Mouse (Mus musculus): ENCODE measurements around the gene Slc7a11.

DNA sequence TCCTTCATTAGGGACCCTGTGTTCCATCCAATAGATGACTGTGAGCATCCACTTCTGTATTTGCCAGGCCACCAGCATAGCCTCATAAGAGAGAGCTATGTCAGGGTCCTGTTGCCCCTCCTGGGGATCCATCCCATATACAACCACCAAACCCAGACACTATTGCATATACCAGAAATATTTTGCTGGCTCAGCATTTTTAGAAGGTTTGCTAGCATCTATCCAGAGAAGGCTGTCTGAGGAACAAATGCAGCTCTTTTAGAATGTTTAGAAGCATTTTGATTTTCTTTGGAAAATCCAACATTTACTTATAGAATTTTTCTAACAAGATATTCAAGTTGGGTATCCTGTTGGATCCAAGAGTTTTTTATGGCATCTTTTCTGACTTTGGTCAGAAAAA is 299.3 kb downstream of the Slc7a11 start:
- TF ChIP-seq GATA1 (IDR thresholded peaks at IDR 0.05; ENCODE audit: borderline replicate concordance, low read length) (no peak), FLI1 (IDR thresholded peaks at IDR 0.05; ENCODE audit: low read length) (no peak)

Data from megakaryocyte, embryonic 14.5 days (primary cell).